Mouse (Mus musculus) forebrain, embryonic 15.5 days (tissue): Measurements from ENCODE around the gene Kntc1. TPM values are rescaled to one million over a fixed set of nuclear protein-coding genes. Genes with fewer than 3 reads are reported as not detected.
"Not testable (repeated sequence)": the region's sequence is repeated elsewhere in the genome, so short reads cannot be mapped to it uniquely, and the experiment has no call there.

ENCODE experiments used
- ATAC-seq: fragments of 200-750 bp; cut with Nextera tagmentation; replicated peaks from 2 replicates; pipeline ENCODE4 v1.8.0; 2017; ENCODE audit warnings: mild to moderate bottlenecking, moderate TSS enrichment, moderate library complexity
- H3K27ac ChIP-seq: fragments of 300-500 bp; sonication (generic); replicated peaks from 2 replicates; pipeline ENCODE4 v1.5.1; 2015; ENCODE audit warnings: mild to moderate bottlenecking, inconsistent platforms
- H3K27me3 ChIP-seq: fragments of 300-500 bp; sonication (generic); 2 replicates; pipeline ENCODE4 v1.6.1; 2015; ENCODE audit warnings: inconsistent platforms
- H3K36me3 ChIP-seq: fragments of 300-500 bp; sonication (generic); 2 replicates; pipeline ENCODE4 v1.6.1; 2015; ENCODE audit warnings: mild to moderate bottlenecking, inconsistent platforms
- H3K4me1 ChIP-seq: fragments of 300-500 bp; sonication (generic); 2 replicates; pipeline ENCODE4 v1.6.1; 2015; ENCODE audit warnings: inconsistent platforms
- H3K4me2 ChIP-seq: fragments of 300-500 bp; sonication (generic); replicated peaks from 2 replicates; pipeline ENCODE4 v1.6.1; 2015; ENCODE audit warnings: mild to moderate bottlenecking, inconsistent platforms
- H3K4me3 ChIP-seq: fragments of 300-500 bp; sonication (generic); 2 replicates; pipeline ENCODE4 v1.5.1; 2015; ENCODE audit warnings: mild to moderate bottlenecking, inconsistent platforms
- H3K9ac ChIP-seq: fragments of 300-500 bp; sonication (generic); replicated peaks from 2 replicates; pipeline ENCODE4 v1.6.1; 2015; ENCODE audit warnings: mild to moderate bottlenecking, inconsistent platforms
- H3K9me3 ChIP-seq: fragments of 300-500 bp; sonication (generic); 2 replicates; pipeline ENCODE4 v1.6.1; 2016; ENCODE audit warnings: inconsistent platforms
- WGBS: fragments of 180-500 bp; shearing (Covaris S2); methylation state at CpG from one replicate; pipeline ENCODE4 v1.1.7; 2015; ENCODE audit warnings: mixed read lengths; 5-methylcytosine and 5-hydroxymethylcytosine counted together
- polyA plus RNA-seq: library from polyadenylated mRNA; unstranded; fragments of >200 nt; fragmentation: Nextera tagmentation; extraction: Ambion mirVana; gene quantifications from 2 replicates; pipeline ENCODE4 v1.2.1, GENCODE M21; 2015

Kntc1 gene
- 12.7 and 14.6 TPM in 2 replicates for polyA plus RNA-seq

DNA sequence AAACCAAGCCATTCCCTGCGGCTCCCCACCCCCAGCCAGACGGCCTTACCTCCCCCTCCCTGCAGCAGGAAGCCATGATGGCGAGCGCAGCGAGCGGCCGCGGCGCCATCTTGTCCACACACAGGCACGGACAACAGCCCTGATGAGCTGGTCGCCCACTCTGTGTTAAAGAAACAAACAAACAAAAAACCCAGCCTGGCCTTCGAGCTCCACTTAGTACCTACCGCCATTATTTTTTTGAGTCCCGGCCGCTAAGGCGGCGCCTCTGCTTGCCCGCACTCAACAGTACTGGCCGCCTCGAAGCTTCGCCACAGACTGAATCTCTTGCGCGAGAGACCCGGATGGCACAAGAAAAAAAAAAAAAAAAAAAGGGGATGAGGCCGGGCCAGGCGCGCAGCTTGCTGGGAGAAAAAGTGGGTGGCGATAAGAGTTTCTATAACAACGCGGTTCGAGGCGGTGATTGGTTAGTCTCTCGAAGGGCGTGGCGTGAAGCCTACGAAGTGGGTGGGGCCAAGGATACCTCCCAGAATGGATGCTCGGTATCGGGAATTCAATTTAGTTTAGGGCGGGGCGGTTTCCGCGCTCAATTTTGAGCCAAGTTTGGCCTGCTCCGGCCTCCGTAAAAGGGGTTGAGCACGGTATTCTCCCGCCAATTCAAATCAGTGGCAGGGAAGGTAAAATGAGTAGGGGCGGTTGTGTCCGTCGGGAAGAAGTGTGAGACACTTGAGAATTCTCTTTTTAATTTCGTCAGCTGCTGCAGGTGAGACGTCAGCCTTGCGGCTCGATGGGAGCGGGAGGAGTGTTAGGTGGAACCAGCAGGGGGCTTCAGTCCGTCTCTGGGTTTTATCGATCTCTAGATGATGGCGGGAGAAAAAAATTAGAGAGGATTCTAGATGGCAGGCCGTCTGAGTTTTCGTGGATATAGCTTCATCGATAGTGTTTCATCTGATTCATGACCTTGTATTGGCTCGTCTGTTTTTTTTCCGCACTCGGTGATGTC, at the start of gene Kntc1, which contains the start of gene Rsrc2:
Gene Kntc1 (plus strand): TSS at position 652 of the 1,000 bp plus-strand sequence.
Gene Rsrc2 (minus strand): TSS at position 350 of the 1,000 bp plus-strand sequence.
- H3K9me3 ChIP-seq = no peaks in the 10 kb centered on the region
- peaks cover 35% of the 10 kb centered on the region for H3K4me1 ChIP-seq
- ATAC-seq = peak; percentile 99
- peak within 1 kb of the TSS; percentile 63 for H3K9ac ChIP-seq
- H3K36me3 ChIP-seq = peaks cover 5% of the 10 kb centered on the region
- peak within 1 kb of the TSS; percentile 80 for H3K4me2 ChIP-seq
- H3K4me3 ChIP-seq = peak within 1 kb of the TSS; percentile 54
- H3K27ac ChIP-seq = peak within 1 kb of the TSS; percentile 98
- H3K27me3 ChIP-seq = no peaks in the 10 kb centered on the region
- WGBS = under 1% methylated on average over 59 of the region's 63 CpGs

DNA sequence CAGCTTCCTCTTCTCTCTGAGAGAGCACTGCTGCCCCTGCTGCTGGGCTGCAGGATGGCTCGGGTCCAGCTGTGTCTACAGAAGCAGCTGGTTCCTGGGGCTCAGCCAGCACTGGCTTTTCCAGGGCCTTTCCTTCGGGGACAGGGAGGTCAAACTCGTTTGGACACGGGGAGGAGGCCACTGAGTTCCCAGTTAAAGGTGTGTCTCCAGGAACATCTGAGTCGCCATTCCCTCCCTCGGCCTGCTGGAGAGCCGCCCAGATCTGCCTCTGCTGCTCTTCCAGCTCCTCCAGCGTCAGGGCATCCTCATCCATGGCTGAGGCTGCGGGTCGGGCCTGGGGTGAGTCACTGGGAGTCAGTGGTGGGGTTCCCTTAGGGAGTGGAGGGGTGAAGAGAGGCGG, 48.9 kb upstream of the Kntc1 start:
- Histone ChIP-seq H3K9me3 (no peaks in the 10 kb centered on the region), H3K9ac (no peak overlapping the region), H3K36me3 (peaks cover 72% of the 10 kb centered on the region), H3K4me2 (no peak overlapping the region), H3K4me1 (no peaks in the 10 kb centered on the region), H3K4me3 (no peak overlapping the region), H3K27ac (no peak overlapping the region), H3K27me3 (no peaks in the 10 kb centered on the region)
- ATAC-seq = no peak
- 78% methylated on average over 11 of the region's 11 CpGs for WGBS

DNA sequence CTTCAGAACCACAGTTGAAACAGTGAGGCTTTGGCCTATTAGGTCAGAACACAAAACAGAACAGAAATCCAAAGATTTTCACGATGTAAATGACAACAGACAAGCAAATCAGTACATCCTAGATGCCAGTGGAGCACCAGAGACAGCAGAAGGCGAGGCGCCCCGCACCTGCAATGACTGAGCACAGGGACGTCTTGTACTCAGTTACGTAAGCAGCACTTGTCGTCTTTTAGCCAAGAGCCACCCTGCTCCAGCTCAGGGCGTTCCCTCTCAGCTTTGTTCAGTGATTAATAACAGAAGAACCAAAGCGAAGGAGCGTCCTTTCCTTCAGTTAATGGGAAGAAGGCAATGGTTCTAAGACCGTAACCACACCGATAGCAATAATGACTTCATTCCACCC, 40.9 kb upstream of the Kntc1 start:
- H3K4me2 ChIP-seq = no peak overlapping the region
- no peak overlapping the region for H3K4me3 ChIP-seq
- no peak overlapping the region for H3K9ac ChIP-seq
- 94% methylated on average over 12 of the region's 12 CpGs for WGBS
- no peaks in the 10 kb centered on the region for H3K4me1 ChIP-seq
- no peak for ATAC-seq
- peaks cover 91% of the 10 kb centered on the region for H3K36me3 ChIP-seq
- no peak overlapping the region for H3K27ac ChIP-seq
- no peaks in the 10 kb centered on the region for H3K9me3 ChIP-seq
- no peaks in the 10 kb centered on the region for H3K27me3 ChIP-seq

DNA sequence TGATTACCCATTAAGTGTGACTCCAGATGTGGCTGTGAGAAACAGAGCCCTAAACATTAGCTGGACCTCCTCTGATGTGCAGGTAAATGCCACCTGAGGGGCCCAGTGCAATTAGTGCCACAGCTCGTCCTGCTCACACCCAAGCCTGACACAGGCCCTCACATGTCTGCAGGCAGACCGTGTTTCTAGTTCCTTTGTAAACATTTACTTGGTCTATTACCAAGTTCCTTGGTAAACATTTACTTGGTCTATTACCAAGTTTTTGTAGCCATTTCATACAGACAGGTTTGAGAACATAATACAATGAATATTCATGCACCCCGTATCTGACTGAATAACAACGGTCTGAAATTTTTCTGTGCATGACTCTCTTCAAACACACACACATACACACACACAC, 39.9 kb upstream of the Kntc1 start:
- ATAC-seq = no peak
- H3K9me3 ChIP-seq = no peaks in the 10 kb centered on the region
- no peaks in the 10 kb centered on the region for H3K4me1 ChIP-seq
- 89% methylated on average over 4 of the region's 4 CpGs for WGBS
- H3K4me2 ChIP-seq = no peak overlapping the region
- H3K9ac ChIP-seq = no peak overlapping the region
- H3K4me3 ChIP-seq = no peak overlapping the region
- no peak overlapping the region for H3K27ac ChIP-seq
- no peaks in the 10 kb centered on the region for H3K27me3 ChIP-seq
- peaks cover 92% of the 10 kb centered on the region for H3K36me3 ChIP-seq

GRCm38 (mm10) chr5:123713782-123714181, 35.7 kb upstream of the Kntc1 start:
- Histone ChIP-seq H3K4me3 (no peak overlapping the region), H3K27ac (no peak overlapping the region), H3K9ac (no peak overlapping the region), H3K4me1 (peaks cover 18% of the 10 kb centered on the region), H3K9me3 (no peaks in the 10 kb centered on the region), H3K27me3 (no peaks in the 10 kb centered on the region), H3K4me2 (no peak overlapping the region), H3K36me3 (peaks cover 76% of the 10 kb centered on the region)
- no peak for ATAC-seq
- 94% methylated on average over 6 of the region's 6 CpGs for WGBS

GRCm38 (mm10) chr5:123714622-123715021, 34.9 kb upstream of the Kntc1 start:
- Histone ChIP-seq H3K36me3 (peaks cover 68% of the 10 kb centered on the region), H3K4me3 (no peak overlapping the region), H3K9ac (no peak overlapping the region), H3K27ac (no peak overlapping the region), H3K27me3 (no peaks in the 10 kb centered on the region), H3K4me2 (no peak overlapping the region), H3K4me1 (peaks cover 27% of the 10 kb centered on the region), H3K9me3 (no peaks in the 10 kb centered on the region)
- no peak for ATAC-seq
- WGBS = 91% methylated on average over 4 of the region's 4 CpGs

- peak; percentile 100 for ATAC-seq
- no peaks in the 10 kb centered on the region for H3K9me3 ChIP-seq
- peak within 1 kb of the TSS; percentile 88 for H3K27ac ChIP-seq
- under 1% methylated on average over 83 of the region's 83 CpGs for WGBS
- H3K4me1 ChIP-seq = peaks cover 37% of the 10 kb centered on the region
- H3K36me3 ChIP-seq = peaks cover 14% of the 10 kb centered on the region
- H3K4me2 ChIP-seq = peak within 1 kb of the TSS; percentile 92
- peak within 1 kb of the TSS; percentile 72 for H3K9ac ChIP-seq
- H3K27me3 ChIP-seq = no peaks in the 10 kb centered on the region
- H3K4me3 ChIP-seq = peak within 1 kb of the TSS; percentile 64
Observed at GRCm38 (mm10) chr5:123720328-123721311, 28.9 kb upstream of the Kntc1 start, which contains the start of gene Zcchc8. TSS of gene Zcchc8 (minus strand) at chr5:123721100.

DNA sequence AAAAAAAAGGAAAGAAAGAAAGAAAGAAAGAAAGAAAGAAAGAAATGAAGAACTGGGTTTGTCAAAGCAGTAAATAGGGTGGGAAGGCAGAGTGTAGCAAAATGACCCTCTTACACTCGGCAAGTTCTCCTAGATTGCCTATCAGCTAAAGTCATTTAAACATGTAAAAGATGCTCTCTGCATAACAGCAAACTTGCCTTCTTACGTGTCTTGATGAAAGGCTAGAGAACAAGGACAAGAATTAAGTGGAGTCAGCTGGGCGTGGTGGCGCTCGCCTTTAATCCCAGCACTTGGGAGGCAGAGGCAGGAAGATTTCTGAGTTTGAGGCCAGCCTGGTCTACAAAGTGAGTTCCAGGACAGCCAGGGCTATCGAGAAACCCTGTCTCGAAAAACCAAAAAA, 25.7 kb upstream of the Kntc1 start:
- ATAC-seq, H3K27me3 ChIP-seq, H3K9me3 ChIP-seq, H3K4me3 ChIP-seq, H3K4me2 ChIP-seq, H3K27ac ChIP-seq, H3K9ac ChIP-seq: not testable (repeated sequence)
- Histone ChIP-seq H3K4me1 (peaks cover 19% of the 10 kb centered on the region), H3K36me3 (peaks cover 22% of the 10 kb centered on the region)
- WGBS = 89% methylated on average over 7 of the region's 7 CpGs

- Histone ChIP-seq H3K36me3 (peaks cover 86% of the 10 kb centered on the region), H3K4me3 (no peak overlapping the region), H3K9ac (no peak overlapping the region), H3K27me3 (no peaks in the 10 kb centered on the region), H3K4me1 (no peaks in the 10 kb centered on the region), H3K4me2 (no peak overlapping the region), H3K27ac (no peak overlapping the region), H3K9me3 (no peaks in the 10 kb centered on the region)
- WGBS = 94% methylated on average over 2 of the region's 2 CpGs
- no peak for ATAC-seq
Observed at GRCm38 (mm10) chr5:123730981-123731380, 18.5 kb upstream of the Kntc1 start.

DNA sequence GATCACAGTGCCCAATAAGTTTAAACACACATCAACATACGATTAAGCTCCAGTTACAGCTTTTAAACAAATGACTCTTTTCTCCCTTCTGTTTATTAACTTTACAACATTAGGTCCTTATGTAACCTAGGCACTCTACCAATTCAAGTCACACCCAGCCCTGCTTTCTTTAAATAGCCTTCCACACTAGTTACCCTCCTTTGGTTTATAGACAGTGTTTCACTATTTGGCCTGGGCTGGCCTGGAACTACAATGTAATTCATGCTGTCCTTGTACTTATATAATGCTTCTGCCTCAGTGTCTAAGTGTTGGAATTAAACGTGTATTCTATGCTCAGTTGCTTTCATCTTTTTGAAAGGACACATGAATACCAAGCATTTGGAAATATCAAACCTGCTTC, 5.2 kb upstream of the Kntc1 start:
- Histone ChIP-seq H3K4me3 (no peak overlapping the region), H3K9me3 (no peaks in the 10 kb centered on the region), H3K27ac (no peak overlapping the region), H3K27me3 (no peaks in the 10 kb centered on the region), H3K4me2 (no peak overlapping the region), H3K36me3 (peaks cover 44% of the 10 kb centered on the region), H3K9ac (no peak overlapping the region), H3K4me1 (peaks cover 23% of the 10 kb centered on the region)
- WGBS = 83% methylated on average over 2 of the region's 2 CpGs
- no peak for ATAC-seq

- H3K36me3 ChIP-seq = peaks cover 28% of the 10 kb centered on the region
- peak overlapping the region; percentile 80 for H3K4me2 ChIP-seq
- peak overlapping the region; percentile 54 for H3K4me3 ChIP-seq
- no peak for ATAC-seq
- no peak overlapping the region for H3K27ac ChIP-seq
- no peaks in the 10 kb centered on the region for H3K9me3 ChIP-seq
- H3K4me1 ChIP-seq = peaks cover 35% of the 10 kb centered on the region
- H3K9ac ChIP-seq = no peak overlapping the region
- H3K27me3 ChIP-seq = no peaks in the 10 kb centered on the region
Observed at GRCm38 (mm10) chr5:123746253-123746652, 3.3 kb upstream of the Kntc1 start.
